In genomic region chr2:106747342-106747741, GRCm38 (mm10) we compare ENCODE assay signal across 13 mouse cellular contexts. TPM values are rescaled to one million over a fixed set of nuclear protein-coding genes. Genes with fewer than 3 reads are reported as not detected.
A peak's percentile ranks its signal among the peaks of the same experiment; 100 is the strongest.
DNase-seq lines count a peak whose midpoint lies in the region; ATAC-seq lines count a peak whose summit lies in the region.
"Had no signal": no experiment of that assay in that cellular context is flagged by ENCODE, and none has a peak within 500 bp of the region (broad histone marks: within the 10 kb centered on the region; RNA-seq: fewer than 3 reads in every experiment).

No protein-coding gene starts in this region.

- H3K36me3 ChIP-seq in kidney, embryonic 15.5 days = no peaks in the 10 kb centered on the region
- no peaks in the 10 kb centered on the region for H3K36me3 ChIP-seq in hindbrain, embryonic 15.5 days

- no peak overlapping the region for H3K4me3 ChIP-seq in kidney, embryonic 15.5 days (replicated peaks)
- no peak overlapping the region for H3K4me3 ChIP-seq in hindbrain, embryonic 15.5 days

- H3K4me1 ChIP-seq in kidney, embryonic 15.5 days = peaks cover 32% of the 10 kb centered on the region
- 0 out of 2 replicates have a peak, but pooled peaks cover 17% of the 10 kb centered on the region for H3K4me1 ChIP-seq in hindbrain, embryonic 15.5 days (replicated peaks)

- H3K27me3 ChIP-seq in kidney, embryonic 15.5 days = 0 out of 2 replicates have a peak, but pooled peaks cover 4% of the 10 kb centered on the region
- H3K27me3 ChIP-seq in hindbrain, embryonic 15.5 days = no peaks in the 10 kb centered on the region

- no peaks in the 10 kb centered on the region for H3K9me3 ChIP-seq in kidney, embryonic 15.5 days (replicated peaks)
- H3K9me3 ChIP-seq in hindbrain, embryonic 15.5 days = no peaks in the 10 kb centered on the region

- no peak overlapping the region for H3K4me2 ChIP-seq in kidney, embryonic 15.5 days
- H3K4me2 ChIP-seq in hindbrain, embryonic 15.5 days = no peak overlapping the region

- no peak overlapping the region for H3K9ac ChIP-seq in kidney, embryonic 15.5 days
- no peak overlapping the region for H3K9ac ChIP-seq in hindbrain, embryonic 15.5 days

- no peak for DNase-seq in kidney, postnatal 25 days
- peak; percentile 12 for DNase-seq in right cerebral cortex, adult 18-20 months
- no peak for DNase-seq in right cerebral cortex, postnatal 14 days
- DNase-seq in telencephalon, adult 2 months (ENCODE audit: low read depth, low spot score) = peak; percentile 53
- no peak for DNase-seq in cerebellum, adult 8-10 months
- DNase-seq: cerebellum, adult 11-12 months; heart, adult 18-20 months; heart, postnatal 14 days; liver; thymus, adult 2 months had no signal

- WGBS in kidney, embryonic 15.5 days = 57% methylated on average over 4 of the region's 4 CpGs
- WGBS in hindbrain, embryonic 15.5 days = 72% methylated on average over 4 of the region's 4 CpGs

- H3K27ac ChIP-seq in kidney, embryonic 15.5 days = peak overlapping the region; percentile 66
- H3K27ac ChIP-seq in hindbrain, embryonic 15.5 days (replicated peaks) = no peak overlapping the region

- ATAC-seq in kidney, embryonic 15.5 days (replicated peaks; ENCODE audit: low FRiP score) = peak; percentile 83
- peak; percentile 19; the same call in 1 of the 2 replicates for ATAC-seq in hindbrain, embryonic 15.5 days (ENCODE audit: low FRiP score, low read depth)
- ATAC-seq: lung, postnatal 0 days had no signal

RNA-seq across cellular contexts. Expression of gene Mpped2, which starts 54.3 kb away (rescaled TPM):
- 29.5 and 30.0 TPM in 2 replicates for polyA plus RNA-seq in kidney, embryonic 15.5 days (2015; fragmentation: Nextera tagmentation; extraction: Ambion mirVana)
- 130 and 149 TPM in 2 replicates for polyA plus RNA-seq in hindbrain, embryonic 15.5 days (2015; fragmentation: Nextera tagmentation; extraction: Ambion mirVana)

Comparison
In these comparisons a context has a peak if more than half of its experiments do, and no peak if none do; other contexts are left out.
1. DNase-seq: peak in right cerebral cortex, adult 18-20 months (single experiment) and telencephalon, adult 2 months (single experiment); none in kidney, postnatal 25 days (0 of 2), right cerebral cortex, postnatal 14 days (single experiment) and cerebellum, adult 8-10 months (single experiment).